Mouse (Mus musculus): ENCODE results near the gene Zfp941. TPM values are rescaled to one million over a fixed set of nuclear protein-coding genes. Genes with fewer than 3 reads are reported as not detected.

Zfp941 gene
- polyA plus RNA-seq, 1 experiment from 2014 or later, result 0.14 TPM

- H3K9me3 ChIP-seq (ENCODE audit: low read length), result no peaks in the 10 kb centered on the region
- no peak for TF ChIP-seq CTCF (IDR thresholded peaks at IDR 0.05; ENCODE audit: low read depth)
- no peak for TF ChIP-seq EP300 (IDR thresholded peaks at IDR 0.05; ENCODE audit: low read depth)
- H3K36me3 ChIP-seq (replicated peaks; ENCODE audit: insufficient read depth, low read length), result peaks cover 53% of the 10 kb centered on the region
- 1% methylated on average over 50 of the region's 50 CpGs for WGBS (ENCODE audit: insufficient replicate concordance)
- peak; percentile 71 for ATAC-seq
- H3K4me2 ChIP-seq (ENCODE audit: low read depth, low read length), result peak within 1 kb of the TSS; percentile 85
- H3K4me1 ChIP-seq (ENCODE audit: insufficient read depth), result peaks cover 34% of the 10 kb centered on the region
- peak within 1 kb of the TSS; percentile 80 for H3K4me3 ChIP-seq (ENCODE audit: low read depth, low read length)
- peak within 1 kb of the TSS; percentile 90 for H3K9ac ChIP-seq (replicated peaks)
- H3K27me3 ChIP-seq (ENCODE audit: insufficient read depth, low read length), result no peaks in the 10 kb centered on the region
- H3K27ac ChIP-seq (ENCODE audit: low read depth), result peak within 1 kb of the TSS; percentile 99
- peak; percentile 92 for DNase-seq
These were observed 35.0 kb upstream of the Zfp941 start, which contains the start of gene Ric8a for GRCm38 (mm10) chr7:140856785-140857549. Ric8a (plus strand) TSS chr7:140856957.

DNA sequence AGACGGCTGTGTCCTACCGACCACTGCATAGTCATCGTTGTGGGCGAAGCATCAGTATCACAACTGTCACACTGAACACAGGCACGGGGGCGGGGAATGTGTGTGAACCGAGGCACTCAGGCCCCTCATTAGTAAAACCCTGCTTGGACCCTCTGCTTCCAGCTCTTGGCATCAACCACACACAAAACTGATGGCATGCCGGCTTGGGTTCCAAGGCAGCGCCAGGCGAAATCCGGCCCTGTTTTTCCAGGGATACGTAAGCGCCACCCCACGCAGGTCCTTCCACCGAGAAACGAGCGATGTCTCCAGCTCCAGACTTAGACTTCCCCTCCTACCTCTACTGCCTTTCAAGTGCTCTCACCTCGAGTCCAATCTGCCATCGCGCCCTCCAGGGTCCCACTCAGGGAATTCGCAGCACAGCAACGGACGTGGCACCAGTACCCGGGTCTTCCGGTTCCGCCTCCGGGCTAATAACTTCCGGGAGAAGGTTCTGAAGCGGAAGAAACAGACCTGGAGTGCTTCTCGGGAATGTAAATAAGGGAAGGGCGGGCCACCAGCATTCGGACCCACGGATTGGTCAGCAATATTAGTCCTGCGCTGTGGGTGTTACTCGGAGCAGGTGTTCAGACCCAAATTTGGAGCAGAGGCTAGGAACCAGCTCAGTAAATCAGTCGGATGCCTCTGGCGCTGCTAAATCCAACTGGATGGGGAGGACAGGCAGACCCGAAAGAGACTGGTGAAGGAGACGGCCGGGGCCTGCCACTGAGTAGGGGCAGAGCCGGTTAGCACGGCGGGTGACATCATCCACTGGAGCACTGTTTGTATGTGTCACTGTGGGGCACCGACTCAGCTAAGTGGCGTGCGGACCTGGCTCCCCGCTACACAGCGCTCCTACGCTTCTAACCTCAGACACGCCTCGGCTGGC, 34.1 kb upstream of the Zfp941 start, which contains the start of gene Gm45785:
Gene Gm45785 (minus strand): TSS at position 472 of the 925 bp plus-strand sequence.
- TF ChIP-seq CTCF (IDR thresholded peaks at IDR 0.05; ENCODE audit: low read depth), result peak; percentile 12; the same call in 1 of the 2 replicates
- TF ChIP-seq EP300 (IDR thresholded peaks at IDR 0.05; ENCODE audit: low read depth), result peak; percentile 57; the same call in 1 of the 2 replicates
- Histone ChIP-seq H3K27me3 (ENCODE audit: insufficient read depth, low read length) (no peaks in the 10 kb centered on the region), H3K9ac (replicated peaks) (peak within 1 kb of the TSS; percentile 90), H3K4me2 (ENCODE audit: low read depth, low read length) (peak within 1 kb of the TSS; percentile 85), H3K4me1 (ENCODE audit: insufficient read depth) (peaks cover 34% of the 10 kb centered on the region), H3K36me3 (replicated peaks; ENCODE audit: insufficient read depth, low read length) (peaks cover 48% of the 10 kb centered on the region), H3K27ac (ENCODE audit: low read depth) (peak within 1 kb of the TSS; percentile 99), H3K9me3 (ENCODE audit: low read length) (no peaks in the 10 kb centered on the region), H3K4me3 (ENCODE audit: low read depth, low read length) (peak within 1 kb of the TSS; percentile 80)
- ATAC-seq (peak; percentile 79), DNase-seq (peak; percentile 88)
- WGBS (ENCODE audit: insufficient replicate concordance), result under 1% methylated on average over 51 of the region's 51 CpGs

DNA sequence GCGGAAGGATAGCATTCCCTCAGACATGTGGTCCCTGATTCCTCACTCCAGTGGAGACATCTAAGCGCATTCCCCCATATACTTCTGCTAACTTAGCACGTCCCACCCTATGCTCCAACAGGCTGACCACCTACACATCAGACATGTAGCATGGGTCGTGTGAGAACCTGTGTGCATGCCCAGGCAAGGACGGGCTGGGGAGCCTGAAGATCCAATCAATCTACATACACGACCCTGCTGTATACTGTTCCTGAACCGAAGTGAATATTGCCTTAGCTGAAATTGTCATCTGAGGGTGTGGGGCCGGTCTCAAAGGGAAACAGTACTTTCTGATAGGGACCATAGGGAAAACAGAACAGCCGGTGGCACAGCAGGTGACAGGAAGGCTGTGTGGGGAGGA, 33.2 kb upstream of the Zfp941 start:
- H3K27ac ChIP-seq (ENCODE audit: low read depth), result peak overlapping the region; percentile 99
- no peaks in the 10 kb centered on the region for H3K9me3 ChIP-seq (ENCODE audit: low read length)
- DNase-seq, result no peak
- no peaks in the 10 kb centered on the region for H3K27me3 ChIP-seq (ENCODE audit: insufficient read depth, low read length)
- no peak for ATAC-seq
- WGBS (ENCODE audit: insufficient replicate concordance), result 56% methylated on average over 9 of the region's 9 CpGs
- TF ChIP-seq CTCF (IDR thresholded peaks at IDR 0.05; ENCODE audit: low read depth) (no peak), EP300 (IDR thresholded peaks at IDR 0.05; ENCODE audit: low read depth) (no peak)
- peaks cover 39% of the 10 kb centered on the region for H3K36me3 ChIP-seq (replicated peaks; ENCODE audit: insufficient read depth, low read length)
- peak overlapping the region; percentile 90 for H3K9ac ChIP-seq (replicated peaks)
- H3K4me3 ChIP-seq (ENCODE audit: low read depth, low read length), result peak overlapping the region; percentile 80
- peak overlapping the region; percentile 85 for H3K4me2 ChIP-seq (ENCODE audit: low read depth, low read length)
- H3K4me1 ChIP-seq (ENCODE audit: insufficient read depth), result peaks cover 34% of the 10 kb centered on the region

GRCm38 (mm10) chr7:140854483-140854882, 32.5 kb upstream of the Zfp941 start:
- no peak for ATAC-seq
- H3K36me3 ChIP-seq (replicated peaks; ENCODE audit: insufficient read depth, low read length), result peaks cover 34% of the 10 kb centered on the region
- H3K4me3 ChIP-seq (ENCODE audit: low read depth, low read length), result peak overlapping the region; percentile 80; the same call in 1 of the 2 replicates
- H3K27ac ChIP-seq (ENCODE audit: low read depth), result peak overlapping the region; percentile 99; the same call in 1 of the 2 replicates
- DNase-seq, result no peak
- no peaks in the 10 kb centered on the region for H3K27me3 ChIP-seq (ENCODE audit: insufficient read depth, low read length)
- no peaks in the 10 kb centered on the region for H3K9me3 ChIP-seq (ENCODE audit: low read length)
- peak overlapping the region; percentile 85; the same call in 1 of the 2 replicates for H3K4me2 ChIP-seq (ENCODE audit: low read depth, low read length)
- TF ChIP-seq EP300 (IDR thresholded peaks at IDR 0.05; ENCODE audit: low read depth), result no peak
- TF ChIP-seq CTCF (IDR thresholded peaks at IDR 0.05; ENCODE audit: low read depth), result no peak
- peak overlapping the region; percentile 90; the same call in 1 of the 2 replicates for H3K9ac ChIP-seq (replicated peaks)
- H3K4me1 ChIP-seq (ENCODE audit: insufficient read depth), result peaks cover 34% of the 10 kb centered on the region
- 93% methylated on average over 18 of the region's 18 CpGs for WGBS (ENCODE audit: insufficient replicate concordance)

DNA sequence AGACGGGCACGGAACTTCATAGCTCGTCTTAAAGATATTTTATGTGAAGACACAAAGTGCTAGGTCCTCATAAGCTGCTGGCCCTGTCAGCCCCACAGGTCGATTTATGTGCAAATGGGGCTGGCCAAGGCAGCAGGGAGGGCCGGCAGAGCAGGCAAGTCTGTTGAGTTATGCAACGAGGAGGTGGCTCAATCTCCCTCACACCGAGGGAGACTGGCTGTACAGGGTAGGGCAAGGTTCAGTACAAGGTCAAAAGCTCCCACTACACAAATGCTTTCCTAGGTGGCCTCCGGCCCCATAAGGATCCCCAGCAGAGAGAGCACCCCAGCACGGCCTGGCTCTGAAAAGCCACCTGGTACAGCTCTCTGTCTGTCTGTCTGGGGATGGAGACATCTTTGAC, 31.4 kb upstream of the Zfp941 start:
- H3K9me3 ChIP-seq (ENCODE audit: low read length), result no peaks in the 10 kb centered on the region
- 0 out of 2 replicates have a peak overlapping the region, but pooled peaks have one; percentile 30 for H3K9ac ChIP-seq (replicated peaks)
- DNase-seq, result peak; percentile 69
- peaks cover 24% of the 10 kb centered on the region for H3K36me3 ChIP-seq (replicated peaks; ENCODE audit: insufficient read depth, low read length)
- WGBS (ENCODE audit: insufficient replicate concordance), result 61% methylated on average over 9 of the region's 9 CpGs
- peak; percentile 40 for ATAC-seq
- TF ChIP-seq EP300 (IDR thresholded peaks at IDR 0.05; ENCODE audit: low read depth), result no peak
- peak overlapping the region; percentile 26; the same call in 1 of the 2 replicates for H3K4me2 ChIP-seq (ENCODE audit: low read depth, low read length)
- H3K27me3 ChIP-seq (ENCODE audit: insufficient read depth, low read length), result no peaks in the 10 kb centered on the region
- no peak overlapping the region for H3K4me3 ChIP-seq (ENCODE audit: low read depth, low read length)
- peaks cover 30% of the 10 kb centered on the region for H3K4me1 ChIP-seq (ENCODE audit: insufficient read depth)
- peak overlapping the region; percentile 99 for H3K27ac ChIP-seq (ENCODE audit: low read depth)

All from liver, postnatal 0 days (tissue).